Comparison of ENCODE assay signal across 9 mouse cellular contexts in genomic region chr1:34097640-34098039, GRCm38 (mm10).
DNase-seq lines count a peak whose midpoint lies in the region; ATAC-seq and TF ChIP-seq lines count a peak whose summit lies in the region.
"Had no signal": no experiment of that assay in that cellular context is flagged by ENCODE, and none has a peak within 500 bp of the region (broad histone marks: within the 10 kb centered on the region; RNA-seq: fewer than 3 reads in every experiment).

No protein-coding gene starts in this region.

- no peak overlapping the region for H3K4me3 ChIP-seq in forebrain, embryonic 13.5 days
- H3K4me3 ChIP-seq in forebrain, embryonic 12.5 days (replicated peaks), result no peak overlapping the region
- H3K4me3 ChIP-seq in left cerebral cortex, adult 2 months, result no peak overlapping the region
- H3K4me3 ChIP-seq in midbrain, postnatal 0 days (ENCODE audit: low read depth, low read length), result no peak overlapping the region
- H3K4me3 ChIP-seq: myocyte had no signal

- peak; percentile 59 for TF ChIP-seq CTCF in left cerebral cortex, adult 2 months (IDR thresholded peaks at IDR 0.05)
- TF ChIP-seq CTCF in midbrain, postnatal 0 days (IDR thresholded peaks at IDR 0.05), result peak; percentile 73

- H3K9me3 ChIP-seq in forebrain, embryonic 13.5 days (replicated peaks), result no peaks in the 10 kb centered on the region
- H3K9me3 ChIP-seq in forebrain, embryonic 12.5 days, result 0 out of 2 replicates have a peak, but pooled peaks cover 3% of the 10 kb centered on the region
- H3K9me3 ChIP-seq in midbrain, postnatal 0 days (ENCODE audit: low read length), result no peaks in the 10 kb centered on the region

- intact Hi-C loops in left cerebral cortex, adult 2 months (cut with DNase I), result no loop called here

- H3K27me3 ChIP-seq in forebrain, embryonic 13.5 days, result no peaks in the 10 kb centered on the region
- no peaks in the 10 kb centered on the region for H3K27me3 ChIP-seq in forebrain, embryonic 12.5 days
- H3K27me3 ChIP-seq in midbrain, postnatal 0 days (ENCODE audit: insufficient read depth, low read length), result no peaks in the 10 kb centered on the region

- WGBS in forebrain, embryonic 13.5 days, result 35% methylated on average over 4 of the region's 4 CpGs
- WGBS in forebrain, embryonic 12.5 days, result 61% methylated on average over 4 of the region's 4 CpGs
- WGBS in midbrain, postnatal 0 days, result 28% methylated on average over 4 of the region's 4 CpGs

- ATAC-seq in forebrain, embryonic 13.5 days, result peak; percentile 65; the same call in 1 of the 2 replicates
- ATAC-seq in forebrain, embryonic 12.5 days (ENCODE audit: low FRiP score), result no peak
- ATAC-seq in midbrain, postnatal 0 days (ENCODE audit: low FRiP score), result peak; percentile 79; the same call in 1 of the 2 replicates
- ATAC-seq in CD4-positive, CD25-positive, alpha-beta regulatory T cell, adult 4 months, result no peak
- no peak for ATAC-seq in inflammation-experienced regulatory T-cells, adult 6 months

- H3K36me3 ChIP-seq in forebrain, embryonic 13.5 days (ENCODE audit: poor library complexity, severe bottlenecking), result no peaks in the 10 kb centered on the region
- no peaks in the 10 kb centered on the region for H3K36me3 ChIP-seq in forebrain, embryonic 12.5 days (replicated peaks)
- H3K36me3 ChIP-seq in midbrain, postnatal 0 days (ENCODE audit: insufficient read depth, low read length), result no peaks in the 10 kb centered on the region

- H3K9ac ChIP-seq in forebrain, embryonic 13.5 days, result no peak overlapping the region
- no peak overlapping the region for H3K9ac ChIP-seq in forebrain, embryonic 12.5 days
- H3K9ac ChIP-seq in midbrain, postnatal 0 days (replicated peaks; ENCODE audit: low read length, poor library complexity, severe bottlenecking), result no peak overlapping the region

- H3K27ac ChIP-seq in forebrain, embryonic 13.5 days, result no peak overlapping the region
- no peak overlapping the region for H3K27ac ChIP-seq in forebrain, embryonic 12.5 days
- no peak overlapping the region for H3K27ac ChIP-seq in left cerebral cortex, adult 2 months
- H3K27ac ChIP-seq in midbrain, postnatal 0 days (ENCODE audit: low read depth, low read length), result no peak overlapping the region

- no peak overlapping the region for H3K4me2 ChIP-seq in forebrain, embryonic 13.5 days
- no peak overlapping the region for H3K4me2 ChIP-seq in forebrain, embryonic 12.5 days
- H3K4me2 ChIP-seq in midbrain, postnatal 0 days (ENCODE audit: low read depth, low read length, poor library complexity, severe bottlenecking), result no peak overlapping the region

- no peak for DNase-seq in left cerebral cortex, adult 2 months (ENCODE audit: extremely low spot score in 1 of 2, low spot score in 2 of 2)
- no peak for DNase-seq in left cerebral cortex, adult 18-20 months (ENCODE audit: low spot score in 2 of 2)
- DNase-seq in cerebellum, adult 9-10 months, result peak; percentile 91
- DNase-seq in midbrain, postnatal 0 days (ENCODE audit: low spot score), result peak; percentile 76

- H3K4me1 ChIP-seq in forebrain, embryonic 13.5 days, result peaks cover 31% of the 10 kb centered on the region
- peaks cover 11% of the 10 kb centered on the region for H3K4me1 ChIP-seq in forebrain, embryonic 12.5 days
- H3K4me1 ChIP-seq in midbrain, postnatal 0 days (ENCODE audit: insufficient read depth, low read length), result no peaks in the 10 kb centered on the region

Comparison
In these comparisons a context has a peak if more than half of its experiments do, and no peak if none do; other contexts are left out.
1. ATAC-seq: peak in forebrain, embryonic 13.5 days (single experiment) and midbrain, postnatal 0 days (single experiment); none in forebrain, embryonic 12.5 days (single experiment), CD4-positive, CD25-positive, alpha-beta regulatory T cell, adult 4 months (single experiment) and inflammation-experienced regulatory T-cells, adult 6 months (single experiment).
2. DNase-seq: peak in cerebellum, adult 9-10 months (single experiment) and midbrain, postnatal 0 days (single experiment); none in left cerebral cortex, adult 2 months (0 of 2) and left cerebral cortex, adult 18-20 months (0 of 2).